Mouse (Mus musculus): ENCODE results near the gene Serpina10.
"Not testable (repeated sequence)": the region's sequence is repeated elsewhere in the genome, so short reads cannot be mapped to it uniquely, and the experiment has no call there.

Gene Serpina10

DNA sequence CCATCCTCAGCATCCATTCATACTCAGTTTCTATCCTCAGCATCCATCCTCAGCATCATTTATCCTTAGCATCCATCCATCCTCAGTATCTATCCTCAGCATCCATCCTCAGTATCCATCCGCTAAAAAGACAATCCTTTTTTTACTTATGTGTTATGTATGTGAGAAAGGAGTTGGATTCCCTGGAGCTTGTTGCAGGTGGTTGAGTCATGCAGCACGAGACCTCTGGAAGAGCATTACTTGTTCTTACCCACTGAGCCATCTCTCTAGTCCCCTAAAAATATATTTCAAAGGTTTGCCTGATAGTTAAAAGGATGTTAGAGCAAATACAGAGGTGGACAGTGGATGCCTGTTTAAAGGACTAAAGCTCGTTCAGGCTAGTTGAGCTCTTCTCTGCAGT lies 29.4 kb downstream of the Serpina10 start:
- no peak for DNase-seq

DNA sequence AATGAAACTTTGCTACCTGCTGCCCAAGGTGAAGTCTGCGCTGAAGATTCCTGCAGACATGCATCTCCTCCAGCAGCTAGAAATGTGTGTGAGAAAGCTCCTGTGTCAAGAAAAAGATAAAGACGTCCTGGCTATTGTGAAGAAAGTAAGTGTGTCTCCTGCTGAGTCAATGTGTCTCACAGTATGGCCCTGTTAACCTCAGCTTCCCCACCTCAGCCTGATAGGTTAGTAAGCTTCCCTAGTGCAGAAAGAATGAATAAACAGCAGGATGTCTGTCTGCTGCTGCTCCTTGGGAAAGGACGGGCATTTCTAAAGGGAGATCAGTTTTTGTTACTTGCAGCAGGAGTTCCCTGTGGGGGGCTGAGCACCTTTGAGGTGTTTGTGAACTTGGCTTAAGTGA lies 30.9 kb downstream of the Serpina10 start:
- no peak for DNase-seq

DNA sequence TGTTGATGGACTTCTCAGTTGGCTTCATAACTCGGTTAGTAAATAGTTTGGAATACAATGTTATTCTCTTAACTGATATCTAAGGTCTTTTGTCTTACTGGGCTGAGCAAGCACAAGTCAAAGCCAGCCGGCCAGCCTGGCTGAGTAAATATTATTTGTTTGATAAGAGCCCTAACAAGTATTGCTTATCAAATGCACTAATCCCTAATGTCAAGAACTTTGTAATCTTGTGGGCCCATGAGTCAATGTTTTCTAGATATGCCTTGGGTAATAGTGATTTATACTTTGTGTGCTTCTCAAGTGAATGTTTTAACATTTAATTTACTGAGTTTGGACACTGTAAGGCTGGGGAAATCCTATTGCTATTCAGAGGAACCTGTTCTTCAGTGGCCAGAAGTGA lies 32.8 kb downstream of the Serpina10 start:
- DNase-seq = no peak

DNA sequence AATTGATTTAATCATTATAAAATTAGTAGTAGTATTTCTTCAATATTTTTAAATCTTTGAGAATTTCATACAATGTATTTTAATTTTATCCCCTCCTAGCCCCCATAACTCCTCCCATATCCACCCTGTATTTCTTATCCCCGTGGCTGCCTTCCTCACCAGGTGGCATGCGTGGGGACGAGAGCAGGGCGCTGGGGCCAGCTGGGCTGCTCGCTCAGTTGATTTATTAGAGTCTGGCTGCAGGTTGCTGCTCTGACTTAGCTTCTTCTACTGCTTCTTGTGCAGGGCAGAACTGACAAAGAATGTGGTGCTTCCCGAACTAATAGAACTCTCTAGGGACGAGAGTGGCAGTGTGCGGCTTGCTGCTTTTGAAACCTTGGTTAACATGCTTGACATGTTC lies 47.5 kb downstream of the Serpina10 start:
- no peak for DNase-seq

DNA sequence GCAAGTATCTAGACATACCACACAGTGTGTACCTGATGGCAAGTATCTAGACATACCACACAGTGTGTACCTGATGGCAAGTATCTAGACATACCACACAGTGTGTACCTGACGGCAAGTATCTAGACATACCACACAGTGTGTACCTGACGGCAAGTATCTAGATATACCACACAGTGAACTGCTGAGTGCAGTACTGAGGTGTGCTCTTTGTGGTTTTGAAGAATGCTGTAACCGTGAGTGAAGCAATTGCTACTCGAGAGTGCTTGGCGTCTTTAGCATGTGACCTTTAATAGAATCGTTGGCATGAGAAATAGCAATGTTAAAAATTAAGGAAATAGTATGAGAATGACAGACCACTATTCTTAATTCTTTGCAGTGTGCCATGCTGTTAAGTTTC lies 53.1 kb downstream of the Serpina10 start:
- DNase-seq = not testable (repeated sequence)

DNA sequence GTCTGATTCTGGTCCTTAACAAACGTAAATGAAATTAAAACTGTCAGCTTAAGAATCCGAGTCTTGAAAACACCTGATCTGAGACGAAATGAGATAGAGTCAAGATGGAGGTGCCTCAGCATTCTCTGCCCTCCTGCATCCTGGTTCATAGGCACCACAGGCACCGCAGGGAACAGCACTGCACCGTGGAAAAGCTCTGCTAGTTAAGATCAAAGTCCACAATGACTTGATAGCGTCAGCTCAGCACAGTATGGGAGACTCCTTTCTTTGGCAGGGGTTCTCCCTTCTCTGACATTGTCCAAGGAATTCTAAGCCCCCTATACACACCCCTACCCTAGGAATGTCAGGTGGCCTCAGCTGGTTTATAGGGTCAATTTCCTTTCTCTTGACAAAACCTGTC lies 61.6 kb downstream of the Serpina10 start:
- no peak for DNase-seq

DNA sequence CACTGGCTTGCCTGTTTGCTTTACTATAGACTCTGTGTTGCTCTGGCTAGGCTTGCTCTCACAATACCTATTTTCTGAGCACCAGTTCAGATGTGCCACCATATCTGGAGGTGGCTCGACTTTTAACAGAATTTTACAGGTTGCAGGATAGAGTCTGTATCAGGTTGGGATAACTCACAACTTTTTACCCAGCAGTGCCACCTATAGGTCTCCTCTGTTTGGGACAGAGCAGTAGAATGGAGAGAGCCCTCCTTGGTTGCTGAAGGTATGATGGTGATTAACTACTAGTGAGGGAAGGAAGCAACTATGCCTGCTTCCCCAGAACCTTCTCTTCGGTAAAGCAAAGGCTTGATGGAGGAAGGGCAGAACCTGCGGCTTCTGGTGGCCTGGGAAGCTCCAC lies 64.1 kb downstream of the Serpina10 start:
- peak; percentile 6 for DNase-seq

DNA sequence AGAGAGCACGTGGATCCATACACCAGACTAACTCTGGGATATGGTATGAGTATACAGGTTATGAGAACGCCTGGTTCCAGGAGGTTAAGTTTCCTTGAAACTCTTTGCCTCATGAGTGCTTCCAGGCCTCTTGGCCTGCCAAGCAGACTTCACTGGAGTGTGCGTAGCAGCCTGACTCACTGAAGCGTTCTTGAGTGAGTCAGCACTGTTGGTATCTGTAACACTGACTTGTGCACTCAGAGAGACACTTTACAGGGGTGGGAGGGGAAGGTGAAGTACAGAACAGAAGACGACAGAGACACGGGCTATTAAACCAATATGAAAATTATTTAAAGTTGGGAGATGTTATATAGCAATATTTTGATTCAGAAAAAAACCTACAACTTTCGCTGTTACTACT lies 66.1 kb downstream of the Serpina10 start:
- no peak for DNase-seq
